Mouse (Mus musculus) heart, embryonic 12.5 days (tissue): ENCODE measurements around the gene Olfr78. TPM values are rescaled to one million over a fixed set of nuclear protein-coding genes. Genes with fewer than 3 reads are reported as not detected.

Experiments
- ATAC-seq: fragments of 200-750 bp; cut with Nextera tagmentation; 2 replicates; pipeline ENCODE4 v1.8.0; 2017; ENCODE audit warnings: moderate TSS enrichment, moderate library complexity; ENCODE audit not compliant: insufficient number of reproducible peaks, low FRiP score
- H3K27ac ChIP-seq: fragments of 300-500 bp; sonication (generic); 2 replicates; pipeline ENCODE4 v1.5.1; 2016; ENCODE audit warnings: mild to moderate bottlenecking, moderate library complexity; ENCODE audit not compliant: poor library complexity, severe bottlenecking
- H3K27me3 ChIP-seq: fragments of 300-500 bp; sonication (generic); replicated peaks from 2 replicates; pipeline ENCODE4 v1.6.1; 2016; ENCODE audit warnings: mild to moderate bottlenecking, moderate library complexity
- H3K36me3 ChIP-seq: fragments of 300-500 bp; sonication (generic); 2 replicates; pipeline ENCODE4 v1.6.1; 2016; ENCODE audit warnings: mild to moderate bottlenecking, moderate library complexity
- H3K4me1 ChIP-seq: fragments of 300-500 bp; sonication (generic); replicated peaks from 2 replicates; pipeline ENCODE4 v1.6.1; 2016; ENCODE audit warnings: mild to moderate bottlenecking
- H3K4me2 ChIP-seq: fragments of 300-500 bp; sonication (generic); 2 replicates; pipeline ENCODE4 v1.6.1; 2016; ENCODE audit warnings: mild to moderate bottlenecking, moderate library complexity
- H3K4me3 ChIP-seq: fragments of 300-500 bp; sonication (generic); 2 replicates; pipeline ENCODE4 v1.5.1; 2016; ENCODE audit warnings: mild to moderate bottlenecking
- H3K9ac ChIP-seq: fragments of 300-500 bp; sonication (generic); 2 replicates; pipeline ENCODE4 v1.6.1; 2016; ENCODE audit warnings: mild to moderate bottlenecking, moderate library complexity
- H3K9me3 ChIP-seq: fragments of 300-500 bp; sonication (generic); replicated peaks from 2 replicates; pipeline ENCODE4 v1.6.1; 2016; ENCODE audit warnings: mild to moderate bottlenecking, moderate library complexity
- WGBS: fragments of 180-500 bp; shearing (Covaris S2); methylation state at CpG from one replicate; pipeline ENCODE4 v1.1.7; 2016; 5-methylcytosine and 5-hydroxymethylcytosine counted together
- polyA plus RNA-seq: library from polyadenylated mRNA; unstranded; fragments of >200 nt; fragmentation: Nextera tagmentation; extraction: Ambion mirVana; gene quantifications from 2 replicates; pipeline ENCODE4 v1.2.1, GENCODE M21; 2016

Olfr78 gene
- polyA plus RNA-seq = not detected in 2 replicates

DNA sequence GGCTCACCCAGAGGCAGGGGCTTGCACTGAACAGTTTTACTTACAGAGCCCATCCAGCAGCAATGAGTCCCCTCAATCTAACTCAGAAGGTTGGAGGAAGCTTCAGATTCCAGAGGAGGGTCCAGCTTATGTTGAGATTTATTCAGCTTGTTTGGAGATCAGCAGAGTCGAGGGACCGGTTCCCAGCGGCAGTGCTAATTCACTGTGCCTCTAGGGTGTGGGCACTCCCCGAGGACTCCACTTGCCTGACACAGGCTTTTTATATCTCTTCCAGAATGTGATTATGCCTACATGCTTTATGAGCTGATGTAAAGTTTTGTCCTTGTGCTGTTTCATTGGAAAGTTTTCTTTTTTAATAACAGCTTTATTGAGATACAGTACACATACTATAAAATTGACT lies at the start of gene Olfr78, which contains the start of gene Olfr560:
Gene Olfr78, minus strand, starts transcription at position 206 of the 400 bp plus-strand sequence.
Gene Olfr560, minus strand, starts transcription at position 101 of the 400 bp plus-strand sequence.
- Histone ChIP-seq H3K27me3 (no peaks in the 10 kb centered on the region), H3K9me3 (no peaks in the 10 kb centered on the region), H3K4me1 (no peaks in the 10 kb centered on the region), H3K9ac (no peak within 1 kb of the TSS), H3K27ac (no peak within 1 kb of the TSS), H3K36me3 (no peaks in the 10 kb centered on the region), H3K4me2 (no peak within 1 kb of the TSS), H3K4me3 (no peak within 1 kb of the TSS)
- no peak for ATAC-seq
- 65% methylated on average over 4 of the region's 4 CpGs for WGBS

DNA sequence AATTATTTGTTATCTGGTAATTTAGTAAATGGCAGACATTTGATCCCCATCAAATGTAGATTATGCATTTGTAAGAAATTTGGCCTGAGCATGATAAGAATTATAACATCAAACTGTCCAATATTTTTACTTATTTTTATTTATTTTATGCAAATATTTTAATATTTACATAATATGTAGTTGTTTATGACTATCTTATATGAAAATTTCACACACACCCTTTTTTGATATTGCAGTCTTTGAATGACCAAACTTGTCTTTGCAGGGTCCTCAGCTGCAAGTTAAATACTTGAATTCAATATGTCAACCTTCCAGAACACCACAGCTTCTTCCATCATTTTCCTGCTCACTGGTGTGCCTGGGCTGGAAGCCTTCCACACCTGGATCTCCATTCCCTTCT lies 43.9 kb upstream of the Olfr78 start, which contains the start of gene Olfr564:
Gene Olfr564, plus strand, starts transcription at position 301 of the 400 bp plus-strand sequence.
- H3K27ac ChIP-seq = no peak within 1 kb of the TSS
- H3K27me3 ChIP-seq = no peaks in the 10 kb centered on the region
- H3K4me2 ChIP-seq = no peak within 1 kb of the TSS
- H3K9ac ChIP-seq = no peak within 1 kb of the TSS
- no peaks in the 10 kb centered on the region for H3K36me3 ChIP-seq
- ATAC-seq = no peak
- H3K9me3 ChIP-seq = no peaks in the 10 kb centered on the region
- no peaks in the 10 kb centered on the region for H3K4me1 ChIP-seq
- no peak within 1 kb of the TSS for H3K4me3 ChIP-seq

DNA sequence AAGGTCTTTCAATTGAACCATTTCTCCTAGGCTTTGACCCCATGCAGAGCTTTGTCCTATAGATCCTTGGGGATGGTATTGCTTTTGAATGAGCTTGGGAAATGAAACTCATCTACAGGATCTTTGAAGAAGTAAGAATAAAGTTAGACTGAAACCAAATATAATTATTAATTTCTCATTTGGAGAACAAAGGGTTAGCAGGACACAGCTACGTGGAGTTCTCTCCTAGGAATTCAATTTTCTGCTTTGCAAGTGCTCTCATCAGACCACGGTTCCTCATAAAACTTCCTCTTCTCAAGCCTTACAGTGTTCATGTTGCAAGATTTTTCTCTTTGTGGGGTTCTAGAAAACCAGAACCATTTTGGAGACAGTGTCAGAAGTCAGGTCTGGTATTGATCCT lies 11.7 kb upstream of the Olfr78 start, which contains the start of gene Olfr561:
Gene Olfr561, plus strand, starts transcription at position 301 of the 400 bp plus-strand sequence.
- no peak for ATAC-seq
- Histone ChIP-seq H3K27me3 (no peaks in the 10 kb centered on the region), H3K4me3 (no peak within 1 kb of the TSS), H3K4me1 (no peaks in the 10 kb centered on the region), H3K9me3 (no peaks in the 10 kb centered on the region), H3K9ac (no peak within 1 kb of the TSS), H3K36me3 (no peaks in the 10 kb centered on the region), H3K4me2 (no peak within 1 kb of the TSS), H3K27ac (no peak within 1 kb of the TSS)
- WGBS = 70% methylated on average over 2 of the region's 2 CpGs

DNA sequence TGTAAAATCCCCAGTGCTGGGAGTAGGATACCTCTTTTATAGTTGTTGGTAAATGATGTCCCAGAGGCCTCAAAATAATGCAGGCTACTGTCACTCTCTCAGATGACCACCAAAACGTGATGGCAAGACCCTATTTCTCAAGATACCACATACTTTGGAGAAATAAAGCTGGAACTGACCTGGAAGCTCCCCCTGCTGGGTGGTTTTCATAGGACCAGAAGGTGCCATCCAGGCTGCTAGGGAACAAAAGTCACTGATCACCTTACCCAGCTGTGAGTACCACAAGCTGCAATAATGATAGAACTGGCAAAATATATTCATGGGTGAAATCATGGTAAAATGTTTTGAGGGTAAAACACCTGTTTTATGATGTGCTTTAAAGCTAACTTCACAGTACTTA lies 7.2 kb downstream of the Olfr78 start:
- no peak overlapping the region for H3K9ac ChIP-seq
- WGBS = 9% methylated on average over 1 of the region's 1 CpGs
- no peak overlapping the region for H3K4me2 ChIP-seq
- H3K27ac ChIP-seq = no peak overlapping the region
- H3K9me3 ChIP-seq = no peaks in the 10 kb centered on the region
- no peak overlapping the region for H3K4me3 ChIP-seq
- no peaks in the 10 kb centered on the region for H3K4me1 ChIP-seq
- ATAC-seq = no peak
- H3K27me3 ChIP-seq = no peaks in the 10 kb centered on the region
- H3K36me3 ChIP-seq = no peaks in the 10 kb centered on the region

DNA sequence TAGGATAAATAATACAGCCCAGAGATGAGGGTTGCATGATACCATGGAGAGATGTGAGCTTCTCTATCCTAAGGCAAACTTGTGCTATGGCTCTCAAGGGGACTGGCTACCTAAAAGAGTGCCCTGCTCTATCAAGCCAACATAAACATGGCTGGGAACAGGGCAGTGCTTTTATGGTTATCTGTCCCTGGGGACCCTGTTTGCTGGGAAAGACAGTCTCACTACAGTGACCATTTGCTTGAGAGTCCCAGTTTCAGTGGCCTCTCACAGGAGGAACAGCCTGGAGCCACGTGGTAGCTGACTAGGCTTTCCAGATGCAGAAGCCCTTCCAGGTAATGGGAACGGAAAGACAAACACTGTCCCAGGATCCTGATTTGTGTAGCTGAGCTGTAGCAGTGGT lies 21.6 kb downstream of the Olfr78 start:
- Histone ChIP-seq H3K9me3 (no peaks in the 10 kb centered on the region), H3K27ac (no peak overlapping the region), H3K27me3 (no peaks in the 10 kb centered on the region), H3K4me2 (no peak overlapping the region), H3K9ac (no peak overlapping the region), H3K4me1 (no peaks in the 10 kb centered on the region), H3K4me3 (no peak overlapping the region), H3K36me3 (no peaks in the 10 kb centered on the region)
- WGBS = 42% methylated on average over 2 of the region's 2 CpGs
- no peak for ATAC-seq

DNA sequence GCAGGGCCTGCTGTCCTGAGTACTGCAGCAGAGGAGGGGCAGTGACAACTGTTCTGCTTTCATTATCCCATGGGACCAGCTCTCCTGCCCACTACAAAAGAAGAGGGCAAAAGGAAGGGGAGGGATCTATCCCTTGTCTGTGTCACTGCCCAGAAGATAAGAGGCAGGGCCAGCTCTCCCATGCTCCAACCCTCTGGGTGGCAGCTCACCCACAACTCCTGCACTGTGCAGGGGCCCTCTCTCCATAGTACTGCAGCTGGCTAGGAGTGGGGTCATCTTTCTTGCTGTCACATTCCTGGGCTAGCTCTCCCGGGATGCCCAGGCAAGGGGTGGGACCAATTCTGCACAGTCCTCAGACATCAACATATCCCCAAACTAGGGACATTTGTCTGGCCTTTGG lies 25.5 kb downstream of the Olfr78 start:
- Histone ChIP-seq H3K4me2 (no peak overlapping the region), H3K9me3 (no peaks in the 10 kb centered on the region), H3K27ac (no peak overlapping the region), H3K4me3 (no peak overlapping the region), H3K9ac (no peak overlapping the region), H3K4me1 (no peaks in the 10 kb centered on the region), H3K27me3 (no peaks in the 10 kb centered on the region), H3K36me3 (no peaks in the 10 kb centered on the region)
- no peak for ATAC-seq
- WGBS = 20% methylated on average over 1 of the region's 1 CpGs

DNA sequence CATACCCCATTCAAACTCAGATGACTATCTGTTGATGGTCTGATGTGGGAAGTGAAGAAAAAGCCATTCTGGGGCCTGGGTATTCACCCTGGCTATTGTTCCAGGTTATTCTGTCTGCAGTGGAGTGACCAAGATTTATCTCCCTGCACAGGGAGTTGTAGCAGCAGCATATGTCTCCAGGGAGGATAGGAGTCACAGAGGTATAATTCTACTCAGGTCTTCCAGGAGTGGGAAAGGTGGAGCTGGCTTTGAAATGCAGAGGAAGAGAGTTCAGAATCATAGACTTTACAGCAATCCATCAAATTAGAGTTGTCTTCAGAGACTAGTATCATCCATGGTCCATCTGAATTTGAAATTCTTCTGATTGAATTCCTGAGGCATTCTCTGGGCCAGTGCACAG lies 31.9 kb downstream of the Olfr78 start, which contains the start of gene Olfr559:
Gene Olfr559, minus strand, starts transcription at position 101 of the 400 bp plus-strand sequence.
- Histone ChIP-seq H3K4me3 (no peak within 1 kb of the TSS), H3K36me3 (no peaks in the 10 kb centered on the region)

DNA sequence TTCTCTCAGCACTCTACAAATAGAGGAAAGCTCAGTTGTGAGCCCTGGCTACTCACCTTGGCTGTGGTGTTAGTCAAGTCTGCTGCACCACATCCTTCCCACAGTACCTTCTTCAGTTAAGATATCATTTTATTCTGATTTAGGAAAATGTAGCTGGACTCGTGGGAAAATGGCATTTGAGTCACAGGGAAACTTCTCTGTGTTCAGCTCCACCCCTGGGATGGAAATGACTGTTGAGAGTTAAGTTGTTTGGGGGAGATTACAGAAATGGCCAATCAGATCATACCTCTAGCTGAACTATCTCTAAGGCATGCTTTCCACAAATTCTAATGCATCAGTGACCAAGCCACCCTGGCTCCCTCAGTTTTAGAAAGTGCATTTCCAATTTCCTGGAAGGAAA lies 40.3 kb downstream of the Olfr78 start, which contains the start of gene Olfr33:
Gene Olfr33, minus strand, starts transcription at position 101 of the 400 bp plus-strand sequence.
- Histone ChIP-seq H3K4me2 (no peak within 1 kb of the TSS), H3K9me3 (no peaks in the 10 kb centered on the region), H3K36me3 (no peaks in the 10 kb centered on the region), H3K27ac (no peak within 1 kb of the TSS), H3K4me3 (no peak within 1 kb of the TSS), H3K9ac (no peak within 1 kb of the TSS), H3K27me3 (no peaks in the 10 kb centered on the region), H3K4me1 (no peaks in the 10 kb centered on the region)
- no peak for ATAC-seq
- WGBS = 45% methylated on average over 1 of the region's 1 CpGs

More for the DNA sequence above, 31.9 kb downstream of the Olfr78 start, which contains the start of gene Olfr559:
- Histone ChIP-seq H3K4me2 (no peak within 1 kb of the TSS), H3K9ac (no peak within 1 kb of the TSS), H3K4me1 (no peaks in the 10 kb centered on the region), H3K27me3 (no peaks in the 10 kb centered on the region), H3K27ac (no peak within 1 kb of the TSS), H3K9me3 (no peaks in the 10 kb centered on the region)
- ATAC-seq = no peak

DNA sequence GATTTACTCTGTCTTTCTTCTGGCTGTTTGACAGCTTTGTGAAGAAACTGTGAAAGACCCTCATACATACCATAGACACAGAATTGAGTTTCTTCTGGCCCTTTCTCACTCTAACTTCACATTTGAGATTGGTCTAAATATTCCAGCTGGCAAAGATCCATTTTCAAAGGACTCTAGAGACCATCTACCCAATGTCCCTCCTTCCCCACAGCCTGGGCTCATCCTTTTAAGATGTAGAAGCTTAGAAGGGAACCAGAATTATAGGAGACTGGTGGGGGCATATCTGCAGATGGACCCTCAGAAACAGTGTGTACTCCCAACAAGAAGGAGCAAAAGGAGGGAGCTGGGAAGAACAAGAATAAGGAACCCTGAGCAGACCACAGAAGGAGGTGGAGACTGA lies 57.4 kb downstream of the Olfr78 start, which contains the start of gene Olfr558:
Gene Olfr558, plus strand, starts transcription at position 301 of the 400 bp plus-strand sequence.
- no peak for ATAC-seq
- Histone ChIP-seq H3K9me3 (no peaks in the 10 kb centered on the region), H3K36me3 (no peaks in the 10 kb centered on the region), H3K4me2 (no peak within 1 kb of the TSS), H3K27ac (no peak within 1 kb of the TSS), H3K27me3 (no peaks in the 10 kb centered on the region), H3K4me1 (no peaks in the 10 kb centered on the region), H3K4me3 (no peak within 1 kb of the TSS), H3K9ac (no peak within 1 kb of the TSS)

DNA sequence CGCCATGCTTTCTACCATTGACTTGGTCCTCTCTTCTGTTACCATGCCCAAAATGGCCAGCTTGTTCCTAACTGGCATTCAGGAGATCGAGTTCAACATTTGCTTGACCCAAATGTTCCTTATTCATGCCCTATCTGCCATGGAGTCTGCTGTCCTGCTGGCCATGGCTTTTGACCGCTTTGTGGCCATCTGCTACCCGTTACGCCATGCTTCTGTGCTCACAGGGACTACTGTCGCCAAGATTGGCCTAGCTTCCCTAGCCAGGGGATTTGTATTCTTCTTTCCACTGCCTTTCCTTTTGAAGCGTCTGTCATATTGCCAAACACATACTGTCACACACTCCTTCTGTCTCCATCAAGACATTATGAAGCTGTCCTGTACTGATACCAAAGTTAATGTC lies 60.8 kb downstream of the Olfr78 start:
- WGBS = 79% methylated on average over 7 of the region's 7 CpGs
- Histone ChIP-seq H3K36me3 (no peaks in the 10 kb centered on the region), H3K9ac (no peak overlapping the region), H3K9me3 (no peaks in the 10 kb centered on the region), H3K27me3 (no peaks in the 10 kb centered on the region), H3K4me2 (no peak overlapping the region), H3K4me1 (no peaks in the 10 kb centered on the region), H3K4me3 (no peak overlapping the region), H3K27ac (no peak overlapping the region)
- no peak for ATAC-seq

DNA sequence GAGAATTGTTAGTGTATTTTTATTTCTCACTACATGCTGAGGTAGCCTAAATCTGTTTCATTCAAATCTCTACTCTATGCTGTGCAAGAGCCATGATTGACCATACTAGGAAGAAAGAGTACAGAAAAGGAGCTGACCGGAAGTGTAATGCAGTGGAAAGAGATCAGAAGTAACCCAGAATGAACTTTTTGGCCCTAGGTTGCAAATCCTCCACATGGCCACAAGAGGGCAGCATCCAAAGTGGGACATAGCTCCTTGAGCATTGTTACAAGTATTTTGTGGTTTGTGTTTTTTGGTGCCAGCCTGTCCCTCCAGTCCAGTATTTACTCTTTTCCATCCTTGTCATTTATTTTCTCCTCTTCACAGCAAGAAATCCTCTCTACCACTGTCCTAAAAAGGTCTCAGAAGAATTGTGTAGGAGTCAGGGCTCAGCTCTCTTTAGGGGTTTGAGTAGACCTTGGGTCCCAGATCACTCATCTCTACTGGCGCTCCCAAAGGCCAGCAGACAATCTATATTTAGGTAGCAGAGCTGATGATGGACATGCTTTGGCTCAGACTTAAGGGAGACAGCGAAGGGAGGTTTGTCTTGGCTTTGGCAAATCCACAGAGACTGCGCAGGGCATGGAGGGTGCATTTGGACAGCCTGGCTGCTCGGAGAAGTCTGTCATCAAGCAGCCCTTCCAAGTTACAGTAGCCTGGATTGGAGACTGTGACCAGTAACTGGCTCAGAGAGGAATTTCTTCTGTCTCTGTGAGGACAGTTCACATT lies 63.7 kb downstream of the Olfr78 start, which contains the start of gene Olfr557:
Gene Olfr557, plus strand, starts transcription at position 553 of the 768 bp plus-strand sequence.
- H3K36me3 ChIP-seq = no peaks in the 10 kb centered on the region
- no peak within 1 kb of the TSS for H3K27ac ChIP-seq
- H3K4me2 ChIP-seq = no peak within 1 kb of the TSS
- H3K9me3 ChIP-seq = no peaks in the 10 kb centered on the region
- H3K27me3 ChIP-seq = no peaks in the 10 kb centered on the region
- H3K4me3 ChIP-seq = no peak within 1 kb of the TSS
- H3K9ac ChIP-seq = no peak within 1 kb of the TSS
- H3K4me1 ChIP-seq = no peaks in the 10 kb centered on the region
- 65% methylated on average over 5 of the region's 5 CpGs for WGBS
- no peak for ATAC-seq
